Mouse (Mus musculus): ENCODE data around the gene Hemk1.

Gene Hemk1

DNA sequence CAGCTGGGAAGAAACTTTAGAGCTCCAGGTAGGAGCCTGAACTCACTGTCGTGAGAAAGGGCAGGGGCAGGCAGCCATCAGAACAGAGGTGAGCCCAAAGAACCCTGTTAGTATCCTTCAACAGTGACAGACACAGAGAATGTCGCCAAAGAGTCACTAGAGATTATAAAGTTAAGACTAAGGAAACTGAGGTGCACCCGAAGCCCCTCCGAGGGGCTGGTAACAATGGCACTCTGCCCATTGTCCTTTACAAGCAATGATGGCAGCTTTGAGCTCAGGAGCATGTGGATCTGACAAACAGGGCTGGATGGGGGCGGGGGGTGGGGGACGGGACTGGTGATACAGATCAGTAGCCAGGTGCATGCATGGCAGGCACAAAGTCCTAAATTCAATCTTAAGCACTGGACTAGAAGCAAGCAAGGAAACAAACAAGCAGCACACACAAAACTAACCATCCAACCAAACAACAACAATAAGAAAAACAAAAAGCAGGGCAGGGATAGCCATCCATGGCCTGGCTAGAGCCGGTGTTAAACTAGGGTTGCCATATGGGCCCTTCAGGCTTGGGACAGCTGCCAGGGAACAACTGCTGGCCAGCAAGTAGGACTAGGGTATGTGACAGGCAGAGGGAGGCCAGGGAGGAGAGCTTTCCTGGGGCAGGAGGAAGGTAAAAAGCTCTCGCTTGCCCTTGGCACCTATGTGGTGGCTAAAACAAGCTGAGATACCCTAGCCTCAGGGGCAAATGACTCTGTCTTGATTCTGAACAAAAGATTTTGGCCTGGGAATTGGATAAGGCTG is 5.2 kb upstream of the Hemk1 start:
- no peak for DNase-seq (ENCODE audit: low spot score)

GRCm38 (mm10) chr9:107342201-107342709 is 4.1 kb upstream of the Hemk1 start:
- DNase-seq (ENCODE audit: low spot score): no peak

- DNase-seq (ENCODE audit: low spot score): no peak
These were observed 2.9 kb upstream of the Hemk1 start for GRCm38 (mm10) chr9:107340911-107341645.

- peak; percentile 89 for DNase-seq (ENCODE audit: low spot score)
These were observed 2.2 kb upstream of the Hemk1 start, which contains the start of gene 6430571L13Rik for GRCm38 (mm10) chr9:107340267-107340859. 6430571L13Rik (plus strand) TSS chr9:107340602.

DNA sequence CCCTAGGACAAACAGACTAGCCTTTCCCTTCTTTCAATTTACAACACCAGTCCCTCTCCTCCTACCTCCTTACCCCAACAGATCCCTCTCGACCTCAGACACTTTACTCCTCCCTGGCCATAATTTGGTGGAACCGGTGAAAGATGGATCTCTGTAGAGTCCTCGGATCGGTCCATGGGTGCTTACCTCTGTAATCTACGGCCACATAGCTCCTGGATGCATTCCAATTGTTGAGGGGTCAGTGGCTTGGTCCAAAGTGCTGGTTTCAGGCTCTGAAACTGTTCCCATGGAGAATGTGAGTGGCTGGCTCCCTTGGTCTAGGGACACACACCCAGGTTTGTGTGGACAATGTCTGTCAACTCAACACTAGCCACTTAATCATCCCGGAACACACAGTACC is 1.8 kb downstream of the Hemk1 start:
- no peak for DNase-seq (ENCODE audit: low spot score)

GRCm38 (mm10) chr9:107335909-107336308 is 2.2 kb downstream of the Hemk1 start:
- peak; percentile 71 for DNase-seq (ENCODE audit: low spot score)

DNA sequence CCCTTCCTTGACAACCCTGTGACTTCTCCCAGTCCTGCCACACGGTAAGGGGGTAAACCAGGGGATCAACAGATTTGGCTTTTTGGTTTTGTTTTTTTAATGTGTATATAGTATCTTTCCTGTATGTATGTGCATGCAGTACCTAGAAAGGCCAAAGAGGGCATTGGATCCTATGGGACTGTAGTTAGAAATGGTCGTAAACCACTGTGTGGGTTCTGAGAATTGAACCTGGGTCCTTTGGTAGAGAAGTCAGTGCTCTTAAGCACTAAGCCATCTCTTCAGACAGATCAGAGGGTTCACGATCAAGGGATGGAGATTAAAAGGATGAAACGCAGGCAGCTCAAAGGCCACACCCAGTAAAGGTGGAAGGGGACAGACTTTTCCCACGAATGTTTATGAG is 3.1 kb downstream of the Hemk1 start:
- DNase-seq (ENCODE audit: low spot score): no peak

DNA sequence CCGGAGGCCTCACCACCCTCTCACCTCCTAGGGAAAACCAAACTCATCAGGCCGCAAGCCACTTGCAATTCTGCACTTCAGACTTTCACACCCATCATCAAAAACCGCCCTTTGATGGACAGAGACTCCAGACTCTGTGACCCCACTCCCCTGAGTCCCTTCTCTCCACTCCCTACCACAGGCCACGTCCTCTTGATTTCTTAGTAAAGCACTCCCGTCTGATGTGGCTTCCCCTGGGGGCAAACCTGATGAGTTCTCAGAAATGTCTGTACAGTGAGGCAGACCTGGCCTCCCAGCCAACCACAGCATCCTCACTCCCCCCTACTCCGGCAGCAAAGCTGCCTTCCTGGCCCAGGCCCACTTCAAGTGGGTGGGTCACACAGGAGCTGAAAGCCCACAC is 3.8 kb downstream of the Hemk1 start:
- no peak for DNase-seq (ENCODE audit: low spot score)

DNA sequence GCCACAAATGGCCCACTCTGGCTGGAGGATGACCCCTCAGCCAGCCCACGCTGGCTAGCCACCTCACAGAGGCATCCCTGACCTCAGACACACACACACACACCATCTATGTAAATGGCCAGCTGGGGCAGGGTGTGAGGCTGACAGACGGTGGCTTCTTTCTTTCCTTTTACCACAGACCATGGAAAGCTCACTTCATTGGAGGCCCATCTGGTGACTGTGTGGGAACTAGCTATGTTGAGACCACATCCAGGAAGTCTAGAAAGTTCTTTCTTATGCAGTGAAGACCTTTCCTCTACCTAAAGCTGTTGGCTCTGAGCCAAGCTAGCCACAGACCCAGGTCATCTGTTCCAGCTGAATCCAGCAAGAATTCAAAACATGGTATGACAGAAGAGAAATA is 4.5 kb downstream of the Hemk1 start:
- DNase-seq (ENCODE audit: low spot score): no peak

DNA sequence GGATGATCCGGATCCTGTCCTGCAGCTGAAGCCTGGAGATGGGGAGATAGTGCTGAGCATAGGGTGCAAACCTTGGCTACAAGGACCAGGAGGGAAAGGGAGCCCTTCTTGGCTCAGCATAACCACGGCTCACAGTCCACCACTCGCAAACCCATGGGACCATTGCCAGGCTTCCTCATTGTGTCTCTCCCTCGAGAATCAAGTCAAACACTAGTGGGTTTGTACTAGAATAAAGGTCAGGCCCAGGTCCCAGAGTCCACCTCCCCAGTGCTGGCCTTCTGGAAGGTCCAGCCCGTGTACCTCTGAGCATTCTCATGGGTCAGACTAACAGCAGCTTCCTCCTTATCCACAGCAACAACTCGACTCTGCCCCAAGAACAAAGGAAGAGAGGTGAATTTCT is 7.4 kb downstream of the Hemk1 start:
- DNase-seq (ENCODE audit: low spot score): no peak

- no peak for DNase-seq (ENCODE audit: low spot score)
These were observed 10.1 kb downstream of the Hemk1 start for GRCm38 (mm10) chr9:107327879-107328620.

DNA sequence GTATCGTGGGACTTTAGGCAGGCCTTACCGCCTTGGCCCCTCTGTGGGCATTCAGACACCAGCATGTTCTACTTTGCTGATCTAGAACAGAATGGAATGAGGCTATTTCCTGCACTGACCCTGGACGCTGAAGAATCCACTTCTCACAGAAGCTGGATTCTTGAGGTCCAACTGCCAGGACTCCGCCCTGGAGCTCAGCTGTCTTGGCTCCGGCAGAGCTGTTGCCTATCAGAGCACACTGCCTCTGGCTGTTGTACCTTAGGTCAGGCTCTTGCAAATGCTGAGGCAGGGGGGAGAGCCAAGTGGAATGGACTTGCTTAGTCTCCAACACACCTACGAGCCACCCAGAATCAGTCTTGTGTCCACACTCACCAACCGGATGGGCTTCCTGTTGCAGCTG is 12.2 kb downstream of the Hemk1 start:
- DNase-seq (ENCODE audit: low spot score): no peak

- no peak for DNase-seq (ENCODE audit: low spot score)
These were observed 13.2 kb downstream of the Hemk1 start for GRCm38 (mm10) chr9:107324799-107325561.

GRCm38 (mm10) chr9:107323558-107323957 is 14.6 kb downstream of the Hemk1 start:
- DNase-seq (ENCODE audit: low spot score): no peak

DNA sequence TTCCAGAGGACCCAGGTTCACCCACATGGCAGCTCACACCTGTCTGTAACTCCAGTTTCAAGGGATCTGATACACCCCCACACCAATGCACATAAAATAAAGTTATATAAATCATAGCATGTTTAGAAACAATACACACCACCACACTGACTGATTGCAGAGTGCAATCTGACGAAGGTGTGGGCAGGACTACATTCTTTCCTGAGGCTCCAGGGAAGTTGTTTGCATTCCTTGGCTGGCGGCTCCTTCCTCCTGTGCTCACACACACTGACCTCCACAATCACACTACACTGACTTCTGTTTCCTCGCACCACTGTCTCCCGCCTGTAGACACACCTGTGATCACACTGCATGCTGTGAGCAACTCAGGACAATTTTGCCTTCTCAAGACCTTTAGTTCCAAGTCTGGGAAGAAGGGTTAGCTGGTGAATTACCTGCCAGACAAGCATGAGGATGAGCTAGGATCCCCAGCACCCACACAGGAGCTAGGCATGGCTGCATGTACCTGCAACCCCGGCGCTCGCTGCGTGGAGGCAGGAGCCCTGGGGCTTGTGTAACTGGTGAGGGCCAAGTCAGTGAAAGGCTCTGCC is 15.6 kb downstream of the Hemk1 start:
- no peak for DNase-seq (ENCODE audit: low spot score)

DNA sequence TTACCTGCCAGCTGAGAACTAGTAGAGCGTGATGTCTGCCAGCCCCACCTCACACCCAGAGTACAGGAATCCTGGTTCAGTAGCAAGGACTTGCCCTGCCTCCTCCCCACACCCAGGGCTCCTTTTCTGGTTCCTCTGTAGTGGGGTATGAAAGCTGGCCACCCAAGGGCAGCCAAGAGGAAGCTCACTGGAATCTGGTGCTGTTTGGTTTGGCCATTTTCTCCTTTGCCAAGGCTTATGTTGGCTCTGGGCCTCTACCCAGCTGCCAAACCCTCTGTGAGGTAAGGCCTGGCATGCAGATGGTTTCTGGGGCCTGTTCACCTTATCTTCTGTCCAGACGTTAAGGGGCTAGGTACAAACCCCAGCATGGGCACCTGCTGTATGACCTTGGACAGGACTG is 22.4 kb downstream of the Hemk1 start:
- DNase-seq (ENCODE audit: low spot score): no peak

- DNase-seq (ENCODE audit: low spot score): no peak
These were observed 24.2 kb downstream of the Hemk1 start for GRCm38 (mm10) chr9:107313926-107314325.

DNA sequence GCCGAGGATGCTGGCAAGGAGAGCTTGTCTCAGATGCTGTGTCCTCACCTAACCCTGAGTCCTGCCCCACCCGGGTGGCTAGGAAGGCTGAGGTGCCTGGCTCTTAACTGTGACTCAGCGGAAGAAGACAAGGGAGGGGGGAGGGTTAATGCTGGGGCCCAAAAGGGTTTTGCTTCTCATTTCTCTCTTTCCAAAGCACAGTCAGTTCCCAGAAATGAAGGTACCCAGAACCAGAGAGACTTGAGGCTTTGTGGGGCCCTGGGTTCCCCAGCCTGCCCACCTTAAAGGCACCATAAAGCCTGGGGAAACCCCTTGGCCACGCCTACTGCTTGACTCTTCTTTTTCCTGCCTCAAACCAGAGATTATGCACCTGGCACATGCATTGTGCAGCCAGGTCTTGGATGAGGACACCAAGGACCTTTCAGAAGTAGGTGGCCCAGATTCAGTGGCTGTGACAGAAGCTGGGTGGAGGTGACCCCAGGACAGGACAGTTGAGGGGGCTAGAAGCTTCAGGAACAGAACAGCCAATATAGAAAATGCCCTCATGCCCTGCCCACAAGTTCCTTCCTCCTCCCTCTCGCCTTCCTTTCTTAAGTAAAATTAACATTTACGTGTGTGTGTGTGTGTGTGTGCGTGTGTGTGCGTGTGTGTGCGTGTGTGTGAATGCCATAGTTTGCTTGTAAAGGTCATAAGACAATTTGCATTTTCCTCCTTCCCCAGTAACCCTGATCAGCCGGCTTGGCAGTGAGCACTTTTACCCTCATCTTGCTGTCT is 25.2 kb downstream of the Hemk1 start:
- no peak for DNase-seq (ENCODE audit: low spot score)

- DNase-seq (ENCODE audit: low spot score): no peak
These were observed 28.6 kb downstream of the Hemk1 start for GRCm38 (mm10) chr9:107309600-107309999.

GRCm38 (mm10) chr9:107309171-107309570 is 29.0 kb downstream of the Hemk1 start:
- DNase-seq (ENCODE audit: low spot score): no peak
